Mouse (Mus musculus): ENCODE results near the gene Rpn2. TPM values are rescaled to one million over a fixed set of nuclear protein-coding genes. Genes with fewer than 3 reads are reported as not detected.

The Rpn2 gene
- total RNA-seq, 1 experiment: 422 TPM

GRCm38 (mm10) chr2:157325238-157325637 lies 46.4 kb downstream of the Rpn2 start:
- H3K4me1 ChIP-seq (ENCODE audit: control insufficient read depth in 2 of 2, insufficient read depth in 2 of 2, low read length in 2 of 2, poor library complexity in 1 of 2): peaks cover 3 to 7% of the 10 kb centered on the region in 2 experiments; a peak in 2 of 4 replicates

GRCm38 (mm10) chr2:157328106-157328505 lies 49.3 kb downstream of the Rpn2 start:
- Histone ChIP-seq H3K27ac (ENCODE audit: insufficient read depth, low read depth, low read length, poor library complexity, severe bottlenecking) (peak overlapping the region; percentile 10; the same call in 1 of the 2 replicates), H3K4me3 (ENCODE audit: insufficient read depth in 1 of 2, low read depth in 1 of 2, low read length in 2 of 2, poor library complexity in 1 of 2, severe bottlenecking in 1 of 2) (peak overlapping the region in 1 of 2 experiments; percentile 26; a peak in 1 of 4 replicates), H3K9me3 (ENCODE audit: control insufficient read depth, insufficient read depth, low read depth, low read length) (peaks cover 2% of the 10 kb centered on the region; the same call in 1 of the 2 replicates), H3K36me3 (ENCODE audit: control insufficient read depth, insufficient read depth, low read length, poor library complexity, severe bottlenecking) (peaks cover 28% of the 10 kb centered on the region), H3K4me1 (ENCODE audit: control insufficient read depth in 2 of 2, insufficient read depth in 2 of 2, low read length in 2 of 2, poor library complexity in 1 of 2) (peaks cover 3 to 7% of the 10 kb centered on the region in 2 experiments; a peak in 2 of 4 replicates), H3K9ac (ENCODE audit: insufficient read depth, low read depth, low read length, poor library complexity, severe bottlenecking) (no peak overlapping the region)
- in situ Hi-C loops (cut with MboI; ENCODE audit: low sequenced_read_pairs in 2 of 2, unreplicated experiment in 2 of 2): no loop called here
- TF ChIP-seq ZNF384 (IDR thresholded peaks at IDR 0.05; ENCODE audit: low read depth, low read length): no peak
- no peak for TF ChIP-seq CHD2 (IDR thresholded peaks at IDR 0.05; ENCODE audit: low read depth, low read length)
- no peak for TF ChIP-seq MAFK (IDR thresholded peaks at IDR 0.05; ENCODE audit: insufficient read depth, low read depth, low read length)
- TF ChIP-seq HCFC1 (IDR thresholded peaks at IDR 0.05; ENCODE audit: borderline replicate concordance, insufficient read depth, low read length): no peak
- TF ChIP-seq ZC3H11A (IDR thresholded peaks at IDR 0.05; ENCODE audit: borderline replicate concordance, low read depth, low read length): no peak
- no peak for DNase-seq (ENCODE audit: low read depth, low spot score)

More at GRCm38 (mm10) chr2:157325238-157325637, 46.4 kb downstream of the Rpn2 start:
- peaks cover 2% of the 10 kb centered on the region; the same call in 1 of the 2 replicates for H3K9me3 ChIP-seq (ENCODE audit: control insufficient read depth, insufficient read depth, low read depth, low read length)
- TF ChIP-seq MAFK (IDR thresholded peaks at IDR 0.05; ENCODE audit: insufficient read depth, low read depth, low read length) (no peak), ZNF384 (IDR thresholded peaks at IDR 0.05; ENCODE audit: low read depth, low read length) (no peak), HCFC1 (IDR thresholded peaks at IDR 0.05; ENCODE audit: borderline replicate concordance, insufficient read depth, low read length) (no peak), CHD2 (IDR thresholded peaks at IDR 0.05; ENCODE audit: low read depth, low read length) (no peak), ZC3H11A (IDR thresholded peaks at IDR 0.05; ENCODE audit: borderline replicate concordance, low read depth, low read length) (no peak)
- H3K9ac ChIP-seq (ENCODE audit: insufficient read depth, low read depth, low read length, poor library complexity, severe bottlenecking): no peak overlapping the region
- H3K36me3 ChIP-seq (ENCODE audit: control insufficient read depth, insufficient read depth, low read length, poor library complexity, severe bottlenecking): peaks cover 51% of the 10 kb centered on the region
- H3K4me3 ChIP-seq (ENCODE audit: insufficient read depth in 1 of 2, low read depth in 1 of 2, low read length in 2 of 2, poor library complexity in 1 of 2, severe bottlenecking in 1 of 2): no peak overlapping the region
- DNase-seq (ENCODE audit: low read depth, low spot score): no peak
- no peak overlapping the region for H3K27ac ChIP-seq (ENCODE audit: insufficient read depth, low read depth, low read length, poor library complexity, severe bottlenecking)
- in situ Hi-C loops (cut with MboI; ENCODE audit: low sequenced_read_pairs in 2 of 2, unreplicated experiment in 2 of 2): no loop called here

GRCm38 (mm10) chr2:157328570-157328969 lies 49.8 kb downstream of the Rpn2 start:
- no peak for TF ChIP-seq ZNF384 (IDR thresholded peaks at IDR 0.05; ENCODE audit: low read depth, low read length)
- no peak for TF ChIP-seq ZC3H11A (IDR thresholded peaks at IDR 0.05; ENCODE audit: borderline replicate concordance, low read depth, low read length)
- TF ChIP-seq MAFK (IDR thresholded peaks at IDR 0.05; ENCODE audit: insufficient read depth, low read depth, low read length): no peak
- no peak for TF ChIP-seq CHD2 (IDR thresholded peaks at IDR 0.05; ENCODE audit: low read depth, low read length)
- TF ChIP-seq HCFC1 (IDR thresholded peaks at IDR 0.05; ENCODE audit: borderline replicate concordance, insufficient read depth, low read length): no peak
- H3K27ac ChIP-seq (ENCODE audit: insufficient read depth, low read depth, low read length, poor library complexity, severe bottlenecking): no peak overlapping the region; the same call in 1 of the 2 replicates

GRCm38 (mm10) chr2:157332059-157332458 lies 53.2 kb downstream of the Rpn2 start:
- H3K4me1 ChIP-seq (ENCODE audit: control insufficient read depth in 2 of 2, insufficient read depth in 2 of 2, low read length in 2 of 2, poor library complexity in 1 of 2): peaks cover 3 to 7% of the 10 kb centered on the region in 2 experiments; a peak in 2 of 4 replicates
- no peak for DNase-seq (ENCODE audit: low read depth, low spot score)

More at GRCm38 (mm10) chr2:157328570-157328969, 49.8 kb downstream of the Rpn2 start:
- DNase-seq (ENCODE audit: low read depth, low spot score): peak; percentile 76
- peaks cover 2% of the 10 kb centered on the region; the same call in 1 of the 2 replicates for H3K9me3 ChIP-seq (ENCODE audit: control insufficient read depth, insufficient read depth, low read depth, low read length)
- H3K4me3 ChIP-seq (ENCODE audit: insufficient read depth in 1 of 2, low read depth in 1 of 2, low read length in 2 of 2, poor library complexity in 1 of 2, severe bottlenecking in 1 of 2): peak overlapping the region in 1 of 2 experiments; percentile 26; a peak in 1 of 4 replicates
- in situ Hi-C loops (cut with MboI; ENCODE audit: low sequenced_read_pairs in 2 of 2, unreplicated experiment in 2 of 2): no loop called here
- peaks cover 3 to 7% of the 10 kb centered on the region in 2 experiments; a peak in 2 of 4 replicates for H3K4me1 ChIP-seq (ENCODE audit: control insufficient read depth in 2 of 2, insufficient read depth in 2 of 2, low read length in 2 of 2, poor library complexity in 1 of 2)
- peaks cover 24% of the 10 kb centered on the region for H3K36me3 ChIP-seq (ENCODE audit: control insufficient read depth, insufficient read depth, low read length, poor library complexity, severe bottlenecking)
- no peak overlapping the region for H3K9ac ChIP-seq (ENCODE audit: insufficient read depth, low read depth, low read length, poor library complexity, severe bottlenecking)

More at GRCm38 (mm10) chr2:157332059-157332458, 53.2 kb downstream of the Rpn2 start:
- Histone ChIP-seq H3K4me3 (ENCODE audit: insufficient read depth in 1 of 2, low read depth in 1 of 2, low read length in 2 of 2, poor library complexity in 1 of 2, severe bottlenecking in 1 of 2) (no peak overlapping the region), H3K36me3 (ENCODE audit: control insufficient read depth, insufficient read depth, low read length, poor library complexity, severe bottlenecking) (no peaks in the 10 kb centered on the region; the same call in 1 of the 2 replicates), H3K9ac (ENCODE audit: insufficient read depth, low read depth, low read length, poor library complexity, severe bottlenecking) (no peak overlapping the region), H3K27ac (ENCODE audit: insufficient read depth, low read depth, low read length, poor library complexity, severe bottlenecking) (no peak overlapping the region), H3K9me3 (ENCODE audit: control insufficient read depth, insufficient read depth, low read depth, low read length) (no peaks in the 10 kb centered on the region)
- TF ChIP-seq ZNF384 (IDR thresholded peaks at IDR 0.05; ENCODE audit: low read depth, low read length): no peak
- TF ChIP-seq HCFC1 (IDR thresholded peaks at IDR 0.05; ENCODE audit: borderline replicate concordance, insufficient read depth, low read length): no peak
- TF ChIP-seq CHD2 (IDR thresholded peaks at IDR 0.05; ENCODE audit: low read depth, low read length): no peak
- TF ChIP-seq ZC3H11A (IDR thresholded peaks at IDR 0.05; ENCODE audit: borderline replicate concordance, low read depth, low read length): no peak
- no peak for TF ChIP-seq MAFK (IDR thresholded peaks at IDR 0.05; ENCODE audit: insufficient read depth, low read depth, low read length)
- in situ Hi-C loops (cut with MboI; ENCODE audit: low sequenced_read_pairs in 2 of 2, unreplicated experiment in 2 of 2): loop anchor here in 1 of 2 experiments (10.0 kb wide), 1 partner anchor 223 kb away; no protein-coding TSS in a partner anchor
